Mouse (Mus musculus) layer of hippocampus, postnatal 10 days (tissue): ENCODE measurements at regions not wholly inside any gene's neighbourhood (a gene's known extent, or its start where the extent isn't known, plus 50 kb on each side); places are given as distances from the start of the nearest gene placed in this dataset.
A peak's percentile ranks its signal among the peaks of the same experiment; 100 is the strongest.
"Not testable (repeated sequence)": the region's sequence is repeated elsewhere in the genome, so short reads cannot be mapped to it uniquely, and the experiment has no call there.

Source experiments
- DNase-seq, 2 experiments: peaks; one replicate each; pipeline ENCODE4 v3.0.0; 2021; ENCODE audit warnings: low spot score in 2 of 2

GRCm38 (mm10) chr7:138758386-138758785 lies 87.5 kb upstream of the Ppp2r2d start:
- no peak for DNase-seq

- DNase-seq: no peak
Observed at GRCm38 (mm10) chr7:138748442-138748841, 97.4 kb upstream of the Ppp2r2d start.

- no peak for DNase-seq
Observed at GRCm38 (mm10) chr7:138746616-138747015, 99.3 kb upstream of the Ppp2r2d start.

GRCm38 (mm10) chr7:138742516-138742845 lies 103.4 kb upstream of the Ppp2r2d start:
- no peak for DNase-seq

GRCm38 (mm10) chr7:138741816-138742515 lies 103.9 kb upstream of the Ppp2r2d start:
- DNase-seq: no peak

GRCm38 (mm10) chr7:138734254-138734653 lies 111.6 kb upstream of the Ppp2r2d start:
- peak; percentile 59 to 60 for DNase-seq

- DNase-seq: peak; percentile 22 to 35
Observed at GRCm38 (mm10) chr7:138724829-138725228, 121.0 kb upstream of the Ppp2r2d start.

GRCm38 (mm10) chr7:138719608-138720007 lies 126.3 kb upstream of the Ppp2r2d start:
- DNase-seq: no peak

GRCm38 (mm10) chr7:138719115-138719514 lies 126.8 kb upstream of the Ppp2r2d start:
- no peak for DNase-seq

- DNase-seq: no peak
Observed at GRCm38 (mm10) chr7:138714731-138715130, 131.1 kb upstream of the Ppp2r2d start.

GRCm38 (mm10) chr7:138708373-138708772 lies 137.5 kb upstream of the Ppp2r2d start:
- no peak for DNase-seq

GRCm38 (mm10) chr7:138699599-138699998 lies 146.3 kb upstream of the Ppp2r2d start:
- not testable (repeated sequence) for DNase-seq

GRCm38 (mm10) chr7:138682161-138682560 lies 163.7 kb upstream of the Ppp2r2d start:
- peak in 1 of 2 experiments; percentile 30 for DNase-seq

GRCm38 (mm10) chr7:138680530-138680929 lies 165.3 kb upstream of the Ppp2r2d start:
- no peak for DNase-seq

- DNase-seq: no peak
Observed at GRCm38 (mm10) chr7:138679575-138679974, 166.3 kb upstream of the Ppp2r2d start.

GRCm38 (mm10) chr7:138672959-138673358 lies 172.9 kb upstream of the Ppp2r2d start:
- no peak for DNase-seq

GRCm38 (mm10) chr7:138668337-138668736 lies 177.5 kb upstream of the Ppp2r2d start:
- peak in 1 of 2 experiments; percentile 33 for DNase-seq

GRCm38 (mm10) chr7:138660124-138660523 lies 185.8 kb upstream of the Ppp2r2d start:
- no peak for DNase-seq

- DNase-seq: no peak
Observed at GRCm38 (mm10) chr7:138657521-138657920, 188.4 kb upstream of the Ppp2r2d start.

- no peak for DNase-seq
Observed at GRCm38 (mm10) chr7:138657076-138657475, 188.8 kb upstream of the Ppp2r2d start.

- DNase-seq: no peak
Observed at GRCm38 (mm10) chr7:138655940-138656339, 189.9 kb upstream of the Ppp2r2d start.

GRCm38 (mm10) chr7:138650946-138651345 lies 194.9 kb upstream of the Ppp2r2d start:
- no peak for DNase-seq

- no peak for DNase-seq
Observed at GRCm38 (mm10) chr7:138647636-138648035, 198.2 kb upstream of the Ppp2r2d start.
